Mouse (Mus musculus) liver, embryonic 15.5 days (tissue): ENCODE measurements around the gene Patl2. TPM values are rescaled to one million over a fixed set of nuclear protein-coding genes. Genes with fewer than 3 reads are reported as not detected.

ENCODE experiments used
- ATAC-seq: fragments of 200-750 bp; cut with Nextera tagmentation; 2 replicates; pipeline ENCODE4 v1.8.0; 2017; ENCODE audit warnings: moderate number of reproducible peaks, mild to moderate bottlenecking, moderate library complexity; ENCODE audit not compliant: insufficient read depth
- H3K27ac ChIP-seq: fragments of 300-500 bp; sonication (generic); replicated peaks from 2 replicates; pipeline ENCODE4 v1.5.1; 2015; ENCODE audit warnings: mild to moderate bottlenecking, inconsistent platforms
- H3K27me3 ChIP-seq: fragments of 300-500 bp; sonication (generic); 2 replicates; pipeline ENCODE4 v1.6.1; 2015; ENCODE audit warnings: mild to moderate bottlenecking, inconsistent platforms
- H3K36me3 ChIP-seq: fragments of 300-500 bp; sonication (generic); replicated peaks from 2 replicates; pipeline ENCODE4 v1.6.1; 2015; ENCODE audit warnings: moderate library complexity, mild to moderate bottlenecking, inconsistent platforms
- H3K4me1 ChIP-seq: fragments of 300-500 bp; sonication (generic); replicated peaks from 2 replicates; pipeline ENCODE4 v1.6.1; 2015; ENCODE audit warnings: inconsistent platforms
- H3K4me2 ChIP-seq: fragments of 300-500 bp; sonication (generic); 2 replicates; pipeline ENCODE4 v1.6.1; 2015; ENCODE audit warnings: moderate library complexity, mild to moderate bottlenecking, inconsistent platforms
- H3K4me3 ChIP-seq: fragments of 300-500 bp; sonication (generic); replicated peaks from 2 replicates; pipeline ENCODE4 v1.5.1; 2015; ENCODE audit warnings: mild to moderate bottlenecking, inconsistent platforms
- H3K9ac ChIP-seq: fragments of 300-500 bp; sonication (generic); 2 replicates; pipeline ENCODE4 v1.6.1; 2015; ENCODE audit warnings: moderate library complexity, mild to moderate bottlenecking, inconsistent platforms
- H3K9me3 ChIP-seq: fragments of 300-500 bp; sonication (generic); replicated peaks from 2 replicates; pipeline ENCODE4 v1.6.1; 2016; ENCODE audit warnings: inconsistent platforms
- WGBS: fragments of 180-500 bp; shearing (Covaris S2); methylation state at CpG from one replicate; pipeline ENCODE4 v1.1.7; 2015; ENCODE audit warnings: mixed read lengths; ENCODE audit not compliant: insufficient replicate concordance; 5-methylcytosine and 5-hydroxymethylcytosine counted together
- polyA plus RNA-seq: library from polyadenylated mRNA; unstranded; fragments of >200 nt; fragmentation: Nextera tagmentation; extraction: Ambion mirVana; gene quantifications from 2 replicates; pipeline ENCODE4 v1.2.1, GENCODE M21; 2015

Patl2 gene
- polyA plus RNA-seq, 1 experiment from 2014 or later = 0.06 TPM

- Histone ChIP-seq H3K36me3 (peaks cover 23% of the 10 kb centered on the region), H3K4me1 (peaks cover 49% of the 10 kb centered on the region), H3K27ac (no peak overlapping the region), H3K9me3 (no peaks in the 10 kb centered on the region), H3K9ac (no peak overlapping the region), H3K4me2 (no peak overlapping the region), H3K4me3 (no peak overlapping the region), H3K27me3 (no peaks in the 10 kb centered on the region)
- no peak for ATAC-seq
- WGBS = 77% methylated on average over 2 of the region's 2 CpGs
Observed at GRCm38 (mm10) chr2:122154479-122154878, 31.5 kb downstream of the Patl2 start.

DNA sequence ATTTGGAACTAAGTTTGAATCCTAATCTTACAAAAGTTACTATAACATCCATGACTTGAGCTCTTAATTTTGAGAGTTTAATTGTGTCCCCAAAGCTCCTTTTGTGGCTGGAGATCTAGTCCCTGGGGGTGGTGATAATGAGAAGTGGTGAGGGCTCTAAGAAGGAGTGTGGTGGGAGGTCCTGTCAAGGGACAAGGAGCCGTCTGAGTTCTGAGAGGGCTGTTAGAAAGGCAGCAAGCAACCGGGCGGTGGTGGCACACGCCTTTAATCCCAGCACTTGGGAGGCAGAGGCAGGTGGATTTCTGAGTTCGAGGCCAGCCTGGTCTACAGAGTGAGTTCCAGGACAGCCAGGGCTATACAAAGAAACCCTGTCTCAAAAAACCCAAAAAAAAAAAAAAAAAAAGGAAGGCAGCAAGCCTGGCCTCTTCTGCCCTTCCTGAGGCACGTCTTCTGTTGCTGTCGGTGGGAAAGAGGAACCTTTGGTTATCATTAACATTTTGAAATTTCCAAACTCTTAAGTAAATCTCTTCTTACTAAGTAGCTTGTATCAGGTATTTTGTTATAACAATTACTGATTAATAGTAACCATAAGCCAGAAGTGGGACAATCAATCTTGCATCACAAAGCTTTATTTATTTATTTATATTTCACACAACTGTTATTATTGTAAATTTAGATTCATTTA, 32.2 kb downstream of the Patl2 start:
- H3K4me3 ChIP-seq = no peak overlapping the region
- peaks cover 23% of the 10 kb centered on the region for H3K36me3 ChIP-seq
- H3K4me2 ChIP-seq = no peak overlapping the region
- H3K9me3 ChIP-seq = no peaks in the 10 kb centered on the region
- H3K27ac ChIP-seq = 0 out of 2 replicates have a peak overlapping the region, but pooled peaks have one; percentile 22
- H3K27me3 ChIP-seq = no peaks in the 10 kb centered on the region
- H3K9ac ChIP-seq = no peak overlapping the region
- peaks cover 52% of the 10 kb centered on the region for H3K4me1 ChIP-seq
- 37% methylated on average over 7 of the region's 7 CpGs for WGBS
- no peak for ATAC-seq

DNA sequence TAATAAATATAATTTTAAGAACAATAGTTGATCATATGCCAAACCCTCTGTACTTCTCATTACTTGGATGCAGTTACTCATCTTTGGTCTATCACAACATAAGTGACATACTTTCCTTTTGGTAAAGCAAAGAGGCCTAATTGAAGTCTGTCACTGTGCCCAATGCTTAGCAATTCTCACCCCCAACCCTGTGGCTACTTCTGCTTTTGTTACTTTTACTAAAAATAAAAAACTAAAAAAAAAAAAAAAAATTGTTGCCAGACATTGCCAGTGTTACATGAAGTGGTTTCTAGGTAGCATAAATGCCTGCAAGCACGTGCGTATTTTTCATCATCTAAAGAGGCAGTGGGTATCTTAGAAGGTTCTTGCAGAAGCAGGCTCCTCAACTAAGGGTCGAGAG, 33.1 kb downstream of the Patl2 start:
- H3K9me3 ChIP-seq = no peaks in the 10 kb centered on the region
- H3K4me3 ChIP-seq = no peak overlapping the region
- peaks cover 23% of the 10 kb centered on the region for H3K36me3 ChIP-seq
- H3K27ac ChIP-seq = peak overlapping the region; percentile 39; the same call in 1 of the 2 replicates
- H3K27me3 ChIP-seq = no peaks in the 10 kb centered on the region
- no peak overlapping the region for H3K4me2 ChIP-seq
- H3K4me1 ChIP-seq = peaks cover 62% of the 10 kb centered on the region
- no peak for ATAC-seq
- H3K9ac ChIP-seq = no peak overlapping the region
- 63% methylated on average over 3 of the region's 3 CpGs for WGBS

DNA sequence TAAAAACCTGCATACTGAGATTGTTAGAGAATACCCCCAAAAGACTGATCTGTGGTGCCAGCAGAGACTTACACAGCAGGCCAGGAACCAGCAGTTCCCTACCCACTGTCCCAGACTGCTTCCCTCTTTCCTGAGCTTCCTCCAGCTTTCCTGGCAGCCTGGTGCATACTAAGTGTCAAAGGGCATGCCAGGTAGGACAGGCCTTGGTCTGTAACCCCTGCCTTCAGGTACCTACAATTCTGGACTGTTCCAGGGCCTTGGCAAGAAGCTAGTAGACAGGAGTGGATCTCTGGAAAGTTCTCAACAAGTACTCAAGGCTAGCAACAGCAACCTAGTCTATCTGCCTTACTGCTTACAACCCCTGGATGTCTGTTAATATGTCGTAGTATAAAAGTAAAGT, 34.8 kb downstream of the Patl2 start:
- 61% methylated on average over 1 of the region's 1 CpGs for WGBS
- ATAC-seq = no peak

DNA sequence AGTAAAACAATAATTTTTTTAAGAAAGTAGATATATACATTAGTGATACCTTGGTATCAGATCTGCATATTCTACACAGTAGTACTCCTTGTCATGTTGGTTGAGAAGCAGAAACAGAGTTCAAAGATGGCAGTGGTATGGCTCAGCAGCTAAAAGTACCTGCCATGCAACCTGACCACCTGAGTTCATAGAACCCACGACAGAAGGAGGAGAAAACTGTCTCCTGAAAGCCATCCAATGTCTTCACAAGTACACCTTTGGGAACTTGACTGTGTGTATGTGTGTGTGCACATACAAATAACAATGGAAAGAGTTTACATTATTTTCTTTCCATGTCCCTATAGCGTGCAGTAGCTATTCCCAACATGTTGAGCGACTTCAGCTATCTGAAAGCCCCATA, 36.3 kb downstream of the Patl2 start:
- H3K4me2 ChIP-seq = peak overlapping the region; percentile 94

More for the DNA sequence above, 34.8 kb downstream of the Patl2 start:
- H3K9me3 ChIP-seq = no peaks in the 10 kb centered on the region
- peaks cover 68% of the 10 kb centered on the region for H3K4me1 ChIP-seq
- H3K4me3 ChIP-seq = no peak overlapping the region
- no peak overlapping the region for H3K9ac ChIP-seq
- no peak overlapping the region for H3K27ac ChIP-seq
- H3K27me3 ChIP-seq = no peaks in the 10 kb centered on the region
- peaks cover 23% of the 10 kb centered on the region for H3K36me3 ChIP-seq
- H3K4me2 ChIP-seq = no peak overlapping the region

DNA sequence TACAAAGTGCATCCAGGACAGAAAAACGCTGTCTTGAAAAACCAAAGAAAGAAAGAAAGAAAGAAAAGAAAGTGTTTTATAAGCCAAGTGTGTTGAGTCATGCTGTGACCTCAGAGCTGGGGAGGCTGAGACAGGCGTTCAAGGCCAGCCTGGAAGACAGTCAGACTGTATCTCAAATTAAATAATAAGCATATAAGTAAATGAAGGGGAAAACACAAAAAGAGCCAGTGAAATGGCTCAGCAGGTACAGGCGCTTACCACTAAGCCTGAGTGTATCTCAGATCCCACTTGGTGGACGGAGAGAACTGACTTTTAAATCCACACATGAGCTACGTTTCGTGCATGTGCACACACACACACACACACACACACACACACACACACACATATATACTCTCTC, 36.7 kb downstream of the Patl2 start:
- Histone ChIP-seq H3K36me3 (peaks cover 20% of the 10 kb centered on the region), H3K4me1 (peaks cover 57% of the 10 kb centered on the region), H3K27me3 (no peaks in the 10 kb centered on the region), H3K9ac (peak overlapping the region; percentile 79; the same call in 1 of the 2 replicates), H3K4me3 (peak overlapping the region; percentile 72), H3K27ac (no peak overlapping the region), H3K4me2 (peak overlapping the region; percentile 94), H3K9me3 (no peaks in the 10 kb centered on the region)
- ATAC-seq = no peak
- WGBS = 73% methylated on average over 6 of the region's 6 CpGs

More for the DNA sequence above, 36.3 kb downstream of the Patl2 start:
- Histone ChIP-seq H3K36me3 (peaks cover 23% of the 10 kb centered on the region), H3K27ac (no peak overlapping the region), H3K4me3 (0 out of 2 replicates have a peak overlapping the region, but pooled peaks have one; percentile 72), H3K27me3 (no peaks in the 10 kb centered on the region), H3K9ac (no peak overlapping the region), H3K9me3 (no peaks in the 10 kb centered on the region), H3K4me1 (peaks cover 61% of the 10 kb centered on the region)
- no peak for ATAC-seq
- WGBS = 70% methylated on average over 3 of the region's 3 CpGs

GRCm38 (mm10) chr2:122148242-122148917, 37.6 kb downstream of the Patl2 start:
- 6% methylated on average over 18 of the region's 18 CpGs for WGBS
- Histone ChIP-seq H3K27me3 (no peaks in the 10 kb centered on the region), H3K4me1 (peaks cover 56% of the 10 kb centered on the region), H3K9me3 (no peaks in the 10 kb centered on the region), H3K9ac (peak overlapping the region; percentile 79), H3K4me2 (peak overlapping the region; percentile 94), H3K27ac (peak overlapping the region; percentile 82), H3K36me3 (peaks cover 16% of the 10 kb centered on the region), H3K4me3 (peak overlapping the region; percentile 72)
- peak; percentile 11 for ATAC-seq

GRCm38 (mm10) chr2:122147508-122148241, 38.3 kb downstream of the Patl2 start, which contains the start of gene B2m:
B2m (plus strand) TSS chr2:122147686.
- Histone ChIP-seq H3K4me2 (peak within 1 kb of the TSS; percentile 94), H3K4me1 (peaks cover 56% of the 10 kb centered on the region)

DNA sequence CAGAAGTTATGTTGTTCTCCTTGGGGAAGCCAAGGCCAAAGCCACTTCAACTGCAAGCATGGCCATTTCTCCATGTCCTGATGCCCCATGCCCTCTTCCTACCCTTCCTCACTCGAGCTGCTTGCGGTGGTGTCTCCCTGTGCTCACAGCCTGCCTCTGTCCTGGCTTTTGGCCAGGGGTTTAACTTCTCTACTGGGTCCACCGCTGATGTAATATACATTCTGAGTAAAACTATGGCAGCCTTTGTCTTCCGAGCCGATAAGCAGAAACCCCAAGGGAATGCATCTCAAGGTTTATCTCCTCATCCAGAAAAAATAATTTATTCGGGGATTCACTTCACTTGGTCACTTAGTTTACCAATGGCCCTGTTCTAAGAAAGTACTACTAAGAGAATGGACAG, 39.3 kb downstream of the Patl2 start:
- H3K9ac ChIP-seq = no peak overlapping the region
- peak overlapping the region; percentile 82 for H3K27ac ChIP-seq
- H3K4me3 ChIP-seq = peak overlapping the region; percentile 72

More at GRCm38 (mm10) chr2:122147508-122148241, 38.3 kb downstream of the Patl2 start, which contains the start of gene B2m:
- Histone ChIP-seq H3K27ac (peak within 1 kb of the TSS; percentile 82), H3K27me3 (no peaks in the 10 kb centered on the region), H3K9ac (peak within 1 kb of the TSS; percentile 79), H3K9me3 (no peaks in the 10 kb centered on the region), H3K36me3 (peaks cover 16% of the 10 kb centered on the region), H3K4me3 (peak within 1 kb of the TSS; percentile 72)
- under 1% methylated on average over 40 of the region's 40 CpGs for WGBS
- peak; percentile 91 for ATAC-seq

DNA sequence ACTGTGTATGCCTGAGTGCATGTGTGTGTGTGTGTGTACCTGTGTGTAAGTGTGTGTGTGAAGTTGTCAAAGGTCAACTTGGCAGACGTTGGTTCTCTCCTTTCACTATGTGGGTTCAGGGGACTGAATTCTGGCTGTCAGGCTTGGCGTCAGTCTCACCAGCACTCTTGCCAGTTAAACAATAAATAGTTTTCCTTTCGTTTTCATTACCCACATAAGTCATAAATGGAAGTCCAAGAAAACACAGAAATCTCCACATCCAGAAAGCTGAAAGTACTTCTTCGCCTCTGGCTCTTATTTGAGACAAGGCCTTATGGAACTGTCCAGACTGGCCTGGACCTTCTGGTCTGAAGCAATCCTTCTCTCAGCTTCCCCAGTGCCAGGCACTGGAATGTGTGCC, 40.2 kb downstream of the Patl2 start:
- no peaks in the 10 kb centered on the region for H3K9me3 ChIP-seq
- no peak overlapping the region for H3K9ac ChIP-seq
- H3K27ac ChIP-seq = no peak overlapping the region
- H3K36me3 ChIP-seq = peaks cover 1% of the 10 kb centered on the region; the same call in 1 of the 2 replicates
- 55% methylated on average over 4 of the region's 4 CpGs for WGBS
- no peak overlapping the region for H3K4me3 ChIP-seq
- ATAC-seq = no peak
- H3K4me1 ChIP-seq = peaks cover 44% of the 10 kb centered on the region
- H3K27me3 ChIP-seq = no peaks in the 10 kb centered on the region
- H3K4me2 ChIP-seq = no peak overlapping the region

More for the DNA sequence above, 39.3 kb downstream of the Patl2 start:
- Histone ChIP-seq H3K4me1 (peaks cover 49% of the 10 kb centered on the region), H3K4me2 (peak overlapping the region; percentile 94), H3K9me3 (no peaks in the 10 kb centered on the region), H3K36me3 (peaks cover 9% of the 10 kb centered on the region), H3K27me3 (no peaks in the 10 kb centered on the region)
- 68% methylated on average over 6 of the region's 6 CpGs for WGBS
- no peak for ATAC-seq

- ATAC-seq = no peak
- Histone ChIP-seq H3K4me2 (no peak overlapping the region), H3K9ac (no peak overlapping the region), H3K4me1 (peaks cover 34% of the 10 kb centered on the region), H3K4me3 (no peak overlapping the region), H3K27ac (0 out of 2 replicates have a peak overlapping the region, but pooled peaks have one; percentile 19), H3K36me3 (no peaks in the 10 kb centered on the region), H3K27me3 (no peaks in the 10 kb centered on the region), H3K9me3 (no peaks in the 10 kb centered on the region)
- WGBS = 74% methylated on average over 3 of the region's 3 CpGs
Observed at GRCm38 (mm10) chr2:122143111-122143510, 42.9 kb downstream of the Patl2 start.
